Comparison of ENCODE assay signal across 23 mouse cellular contexts in genomic region chr7:111164276-111164675, GRCm38 (mm10).
DNase-seq lines count a peak whose midpoint lies in the region; ATAC-seq lines count a peak whose summit lies in the region.
"Had no signal": no experiment of that assay in that cellular context is flagged by ENCODE, and none has a peak within 500 bp of the region (broad histone marks: within the 10 kb centered on the region; RNA-seq: fewer than 3 reads in every experiment).

No protein-coding gene starts in this region.

- no peak for DNase-seq in frontal cortex, postnatal 14 days (ENCODE audit: low spot score in 2 of 2)
- peak; percentile 19 for DNase-seq in left cerebral cortex, adult 11 months (ENCODE audit: low spot score)
- DNase-seq in left cerebral cortex, postnatal 36 days (ENCODE audit: low spot score in 2 of 2), result no peak
- peak; percentile 69 for DNase-seq in NIH3T3 (ENCODE audit: low read depth)
- DNase-seq: adrenal gland, postnatal 36 days; heart, postnatal 10 days; kidney, adult 8-10 months; kidney, postnatal 10 days; right cerebral cortex, postnatal 14 days; spleen, adult 18-20 months; thymus, postnatal 14 days had no signal

- no peaks in the 10 kb centered on the region for H3K9me3 ChIP-seq in forebrain, embryonic 12.5 days
- H3K9me3 ChIP-seq: heart, embryonic 12.5 days; hindbrain, embryonic 10.5 days; intestine, embryonic 15.5 days; limb, embryonic 10.5 days; liver, embryonic 15.5 days; midbrain, embryonic 12.5 days; neural tube, embryonic 15.5 days had no signal

- H3K9ac ChIP-seq in forebrain, embryonic 12.5 days, result no peak overlapping the region
- H3K9ac ChIP-seq: heart, embryonic 12.5 days; intestine, embryonic 15.5 days; liver, embryonic 15.5 days; midbrain, embryonic 12.5 days; neural tube, embryonic 15.5 days had no signal

- H3K36me3 ChIP-seq in forebrain, embryonic 12.5 days (replicated peaks), result no peaks in the 10 kb centered on the region
- H3K36me3 ChIP-seq: heart, embryonic 12.5 days; hindbrain, embryonic 10.5 days; intestine, embryonic 15.5 days; limb, embryonic 10.5 days; liver, embryonic 15.5 days; midbrain, embryonic 12.5 days; neural tube, embryonic 15.5 days had no signal

- no peak overlapping the region for H3K4me2 ChIP-seq in forebrain, embryonic 12.5 days
- H3K4me2 ChIP-seq: heart, embryonic 12.5 days; intestine, embryonic 15.5 days; liver, embryonic 15.5 days; midbrain, embryonic 12.5 days; neural tube, embryonic 15.5 days had no signal

- 83% methylated on average over 3 of the region's 3 CpGs for WGBS in forebrain, embryonic 12.5 days

- H3K27ac ChIP-seq in forebrain, embryonic 12.5 days, result no peak overlapping the region
- H3K27ac ChIP-seq: hindbrain, embryonic 10.5 days; intestine, embryonic 15.5 days; limb, embryonic 10.5 days; liver, embryonic 15.5 days; midbrain, embryonic 12.5 days; neural tube, embryonic 15.5 days had no signal

- H3K27me3 ChIP-seq in forebrain, embryonic 12.5 days, result no peaks in the 10 kb centered on the region
- H3K27me3 ChIP-seq: heart, embryonic 12.5 days; intestine, embryonic 15.5 days; midbrain, embryonic 12.5 days; neural tube, embryonic 15.5 days had no signal

- intact Hi-C loops in left cerebral cortex, postnatal 36 days (cut with DNase I), result no loop called here

- H3K4me3 ChIP-seq in forebrain, embryonic 12.5 days (replicated peaks), result no peak overlapping the region
- H3K4me3 ChIP-seq: heart, embryonic 12.5 days; hindbrain, embryonic 10.5 days; intestine, embryonic 15.5 days; limb, embryonic 10.5 days; liver, embryonic 15.5 days; midbrain, embryonic 12.5 days; neural tube, embryonic 15.5 days had no signal

- H3K4me1 ChIP-seq in forebrain, embryonic 12.5 days, result no peaks in the 10 kb centered on the region
- H3K4me1 ChIP-seq: heart, embryonic 12.5 days; hindbrain, embryonic 10.5 days; limb, embryonic 10.5 days; liver, embryonic 15.5 days; midbrain, embryonic 12.5 days; neural tube, embryonic 15.5 days had no signal

- peak; percentile 88 for ATAC-seq in frontal cortex, adult (ENCODE audit: low TSS enrichment)
- ATAC-seq in megakaryocyte, adult 5-6 weeks (ENCODE audit: poor library complexity, severe bottlenecking), result peak; percentile 49; the same call in 1 of the 2 replicates
- ATAC-seq in forebrain, embryonic 12.5 days (ENCODE audit: low FRiP score), result no peak
- ATAC-seq: CD4-positive, CD25-positive, alpha-beta regulatory T cell, adult 4 months; hindbrain, embryonic 16.5 days; intestine, embryonic 15.5 days had no signal

Comparison
In these comparisons a context has a peak if more than half of its experiments do, and no peak if none do; other contexts are left out.
1. DNase-seq: peak in left cerebral cortex, adult 11 months (single experiment) and NIH3T3 (single experiment); none in frontal cortex, postnatal 14 days (0 of 2) and left cerebral cortex, postnatal 36 days (0 of 2).